Mouse (Mus musculus): ENCODE data around the gene Sv2b. TPM values are rescaled to one million over a fixed set of nuclear protein-coding genes. Genes with fewer than 3 reads are reported as not detected.

Gene Sv2b
- 0.11 and 0.13 TPM in 2 replicates for polyA plus RNA-seq (2014; fragmentation: Nextera tagmentation; extraction: Ambion mirVana)

GRCm38 (mm10) chr7:75308457-75309312 lies at the start of gene Sv2b:
Sv2b (minus strand) TSS chr7:75309262.
- no peak within 1 kb of the TSS for H3K9ac ChIP-seq (ENCODE audit: low read depth, low read length)
- H3K4me3 ChIP-seq (ENCODE audit: low read depth, low read length) = peak within 1 kb of the TSS; percentile 35
- no peak for ATAC-seq (replicated peaks; ENCODE audit: low FRiP score)
- H3K4me2 ChIP-seq = peak within 1 kb of the TSS; percentile 69
- peaks cover 30% of the 10 kb centered on the region for H3K27me3 ChIP-seq (replicated peaks; ENCODE audit: control insufficient read depth, insufficient read depth, low read length)
- peaks cover 7% of the 10 kb centered on the region; the same call in 1 of the 2 replicates for H3K4me1 ChIP-seq (replicated peaks; ENCODE audit: control insufficient read depth, insufficient read depth, low read length)
- no peaks in the 10 kb centered on the region for H3K36me3 ChIP-seq (ENCODE audit: control insufficient read depth, insufficient read depth, low read length)
- no peaks in the 10 kb centered on the region for H3K9me3 ChIP-seq (ENCODE audit: control insufficient read depth, low read length)
- peak; percentile 47 for DNase-seq (ENCODE audit: low spot score)
- no peak within 1 kb of the TSS for H3K27ac ChIP-seq (ENCODE audit: low read depth, low read length)
- 4% methylated on average over 46 of the region's 46 CpGs for WGBS

GRCm38 (mm10) chr7:75358284-75358851 lies 49.3 kb upstream of the Sv2b start:
- Histone ChIP-seq H3K36me3 (ENCODE audit: control insufficient read depth, insufficient read depth, low read length) (no peaks in the 10 kb centered on the region), H3K4me1 (replicated peaks; ENCODE audit: control insufficient read depth, insufficient read depth, low read length) (no peaks in the 10 kb centered on the region), H3K9me3 (ENCODE audit: control insufficient read depth, low read length) (no peaks in the 10 kb centered on the region), H3K4me3 (ENCODE audit: low read depth, low read length) (no peak overlapping the region), H3K27me3 (replicated peaks; ENCODE audit: control insufficient read depth, insufficient read depth, low read length) (no peaks in the 10 kb centered on the region), H3K9ac (ENCODE audit: low read depth, low read length) (no peak overlapping the region), H3K4me2 (no peak overlapping the region), H3K27ac (ENCODE audit: low read depth, low read length) (no peak overlapping the region)
- WGBS = 53% methylated on average over 4 of the region's 4 CpGs
- DNase-seq (ENCODE audit: low spot score) = no peak
- no peak for ATAC-seq (replicated peaks; ENCODE audit: low FRiP score)

GRCm38 (mm10) chr7:75355521-75355920 lies 46.5 kb upstream of the Sv2b start:
- no peaks in the 10 kb centered on the region for H3K9me3 ChIP-seq (ENCODE audit: control insufficient read depth, low read length)
- H3K4me1 ChIP-seq (replicated peaks; ENCODE audit: control insufficient read depth, insufficient read depth, low read length) = no peaks in the 10 kb centered on the region
- ATAC-seq (replicated peaks; ENCODE audit: low FRiP score) (no peak), DNase-seq (ENCODE audit: low spot score) (no peak)
- no peak overlapping the region for H3K27ac ChIP-seq (ENCODE audit: low read depth, low read length)
- no peak overlapping the region for H3K4me2 ChIP-seq
- H3K9ac ChIP-seq (ENCODE audit: low read depth, low read length) = no peak overlapping the region
- no peaks in the 10 kb centered on the region for H3K27me3 ChIP-seq (replicated peaks; ENCODE audit: control insufficient read depth, insufficient read depth, low read length)
- 61% methylated on average over 2 of the region's 2 CpGs for WGBS
- no peak overlapping the region for H3K4me3 ChIP-seq (ENCODE audit: low read depth, low read length)
- H3K36me3 ChIP-seq (ENCODE audit: control insufficient read depth, insufficient read depth, low read length) = no peaks in the 10 kb centered on the region

- DNase-seq (ENCODE audit: low spot score) (no peak), ATAC-seq (replicated peaks; ENCODE audit: low FRiP score) (no peak)
Measured at GRCm38 (mm10) chr7:75352777-75353374, 43.8 kb upstream of the Sv2b start.

GRCm38 (mm10) chr7:75350172-75350571 lies 41.1 kb upstream of the Sv2b start:
- no peaks in the 10 kb centered on the region for H3K9me3 ChIP-seq (ENCODE audit: control insufficient read depth, low read length)
- WGBS = 44% methylated on average over 2 of the region's 2 CpGs
- no peak overlapping the region for H3K4me3 ChIP-seq (ENCODE audit: low read depth, low read length)
- no peaks in the 10 kb centered on the region for H3K4me1 ChIP-seq (replicated peaks; ENCODE audit: control insufficient read depth, insufficient read depth, low read length)
- ATAC-seq (replicated peaks; ENCODE audit: low FRiP score) = peak; percentile 88
- no peak for DNase-seq (ENCODE audit: low spot score)
- H3K27me3 ChIP-seq (replicated peaks; ENCODE audit: control insufficient read depth, insufficient read depth, low read length) = no peaks in the 10 kb centered on the region
- H3K27ac ChIP-seq (ENCODE audit: low read depth, low read length) = no peak overlapping the region
- H3K9ac ChIP-seq (ENCODE audit: low read depth, low read length) = no peak overlapping the region
- no peaks in the 10 kb centered on the region for H3K36me3 ChIP-seq (ENCODE audit: control insufficient read depth, insufficient read depth, low read length)
- no peak overlapping the region for H3K4me2 ChIP-seq

More at GRCm38 (mm10) chr7:75352777-75353374, 43.8 kb upstream of the Sv2b start:
- Histone ChIP-seq H3K27me3 (replicated peaks; ENCODE audit: control insufficient read depth, insufficient read depth, low read length) (no peaks in the 10 kb centered on the region), H3K27ac (ENCODE audit: low read depth, low read length) (no peak overlapping the region), H3K4me1 (replicated peaks; ENCODE audit: control insufficient read depth, insufficient read depth, low read length) (no peaks in the 10 kb centered on the region), H3K4me2 (no peak overlapping the region), H3K9me3 (ENCODE audit: control insufficient read depth, low read length) (no peaks in the 10 kb centered on the region), H3K4me3 (ENCODE audit: low read depth, low read length) (no peak overlapping the region), H3K9ac (ENCODE audit: low read depth, low read length) (no peak overlapping the region), H3K36me3 (ENCODE audit: control insufficient read depth, insufficient read depth, low read length) (no peaks in the 10 kb centered on the region)
- 54% methylated on average over 1 of the region's 1 CpGs for WGBS

GRCm38 (mm10) chr7:75332311-75332710 lies 23.2 kb upstream of the Sv2b start:
- Histone ChIP-seq H3K4me1 (replicated peaks; ENCODE audit: control insufficient read depth, insufficient read depth, low read length) (no peaks in the 10 kb centered on the region), H3K4me2 (no peak overlapping the region), H3K27me3 (replicated peaks; ENCODE audit: control insufficient read depth, insufficient read depth, low read length) (no peaks in the 10 kb centered on the region), H3K9me3 (ENCODE audit: control insufficient read depth, low read length) (no peaks in the 10 kb centered on the region), H3K27ac (ENCODE audit: low read depth, low read length) (no peak overlapping the region), H3K36me3 (ENCODE audit: control insufficient read depth, insufficient read depth, low read length) (no peaks in the 10 kb centered on the region), H3K4me3 (ENCODE audit: low read depth, low read length) (no peak overlapping the region), H3K9ac (ENCODE audit: low read depth, low read length) (no peak overlapping the region)
- no peak for DNase-seq (ENCODE audit: low spot score)
- no peak for ATAC-seq (replicated peaks; ENCODE audit: low FRiP score)
- WGBS = 57% methylated on average over 3 of the region's 3 CpGs

- Histone ChIP-seq H3K36me3 (ENCODE audit: control insufficient read depth, insufficient read depth, low read length) (no peaks in the 10 kb centered on the region), H3K4me2 (no peak overlapping the region), H3K27me3 (replicated peaks; ENCODE audit: control insufficient read depth, insufficient read depth, low read length) (no peaks in the 10 kb centered on the region), H3K9ac (ENCODE audit: low read depth, low read length) (no peak overlapping the region), H3K27ac (ENCODE audit: low read depth, low read length) (no peak overlapping the region), H3K9me3 (ENCODE audit: control insufficient read depth, low read length) (no peaks in the 10 kb centered on the region), H3K4me3 (ENCODE audit: low read depth, low read length) (no peak overlapping the region), H3K4me1 (replicated peaks; ENCODE audit: control insufficient read depth, insufficient read depth, low read length) (no peaks in the 10 kb centered on the region)
- DNase-seq (ENCODE audit: low spot score) (no peak), ATAC-seq (replicated peaks; ENCODE audit: low FRiP score) (no peak)
- 66% methylated on average over 3 of the region's 3 CpGs for WGBS
Measured at GRCm38 (mm10) chr7:75329740-75330142, 20.7 kb upstream of the Sv2b start.

- Histone ChIP-seq H3K27ac (ENCODE audit: low read depth, low read length) (no peak overlapping the region), H3K4me1 (replicated peaks; ENCODE audit: control insufficient read depth, insufficient read depth, low read length) (no peaks in the 10 kb centered on the region), H3K27me3 (replicated peaks; ENCODE audit: control insufficient read depth, insufficient read depth, low read length) (no peaks in the 10 kb centered on the region), H3K4me2 (no peak overlapping the region), H3K9ac (ENCODE audit: low read depth, low read length) (no peak overlapping the region), H3K9me3 (ENCODE audit: control insufficient read depth, low read length) (no peaks in the 10 kb centered on the region), H3K4me3 (ENCODE audit: low read depth, low read length) (no peak overlapping the region), H3K36me3 (ENCODE audit: control insufficient read depth, insufficient read depth, low read length) (no peaks in the 10 kb centered on the region)
- 72% methylated on average over 3 of the region's 3 CpGs for WGBS
- DNase-seq (ENCODE audit: low spot score) (no peak), ATAC-seq (replicated peaks; ENCODE audit: low FRiP score) (no peak)
Measured at GRCm38 (mm10) chr7:75328721-75329362, 19.8 kb upstream of the Sv2b start.

All from liver, embryonic 11.5 days (tissue).